Mouse (Mus musculus): ENCODE results near the gene Mfsd11.

GRCm38 (mm10) chr11:116822626-116823025 lies 29.6 kb upstream of the Mfsd11 start:
- TF ChIP-seq POLR2A (IDR thresholded peaks at IDR 0.05; ENCODE audit: borderline replicate concordance, extremely low read depth, insufficient read depth, insufficient read length, poor library complexity, severe bottlenecking) (no peak), CTCF (IDR thresholded peaks at IDR 0.05; ENCODE audit: borderline replicate concordance, extremely low read depth, insufficient read depth, insufficient read length) (no peak)
